8 mouse cellular contexts compared by ENCODE assay signal in the genomic region with DNA sequence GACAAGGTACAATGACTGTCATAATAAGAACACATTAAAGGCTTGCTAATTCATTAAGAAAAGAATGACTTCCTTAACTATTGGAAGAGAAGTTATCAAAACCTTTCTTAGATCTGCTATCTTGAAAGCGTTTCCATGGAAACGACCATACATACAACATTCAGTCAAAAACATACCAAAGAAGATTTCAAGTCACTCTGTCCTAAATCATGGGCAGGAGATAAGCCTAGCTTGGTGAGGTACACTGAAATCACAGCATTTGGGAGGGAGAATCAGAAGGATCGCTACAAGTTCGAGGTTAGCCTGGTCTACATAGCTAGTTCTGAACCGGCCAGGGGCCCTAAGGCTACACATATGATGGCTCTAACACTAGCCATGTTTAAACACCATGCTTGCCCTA. TPM values are rescaled to one million over a fixed set of nuclear protein-coding genes. Genes with fewer than 3 reads are reported as not detected.
DNase-seq lines count a peak whose midpoint lies in the region; ATAC-seq and TF ChIP-seq lines count a peak whose summit lies in the region.

No protein-coding gene starts in this region.

- H3K36me3 ChIP-seq in heart, embryonic 10.5 days, result peaks cover 17% of the 10 kb centered on the region
- H3K36me3 ChIP-seq in E14TG2a.4 (ENCODE audit: insufficient read depth, low read length), result peaks cover 4% of the 10 kb centered on the region; the same call in 1 of the 2 replicates
- H3K36me3 ChIP-seq in forebrain, postnatal 0 days (ENCODE audit: insufficient read depth), result no peaks in the 10 kb centered on the region
- H3K36me3 ChIP-seq in midbrain, embryonic 10.5 days, result peaks cover 22% of the 10 kb centered on the region

- H3K4me1 ChIP-seq in heart, embryonic 10.5 days, result peaks cover 8% of the 10 kb centered on the region; the same call in 1 of the 2 replicates
- peaks cover 33% of the 10 kb centered on the region for H3K4me1 ChIP-seq in E14TG2a.4 (replicated peaks; ENCODE audit: low read depth, low read length)
- H3K4me1 ChIP-seq in forebrain, postnatal 0 days (ENCODE audit: insufficient read depth), result 0 out of 2 replicates have a peak, but pooled peaks cover 4% of the 10 kb centered on the region
- H3K4me1 ChIP-seq in midbrain, embryonic 10.5 days, result peaks cover 13% of the 10 kb centered on the region

- 64% methylated on average over 5 of the region's 5 CpGs for WGBS in heart, embryonic 10.5 days
- 67% methylated on average over 5 of the region's 5 CpGs for WGBS in forebrain, postnatal 0 days
- WGBS in midbrain, embryonic 10.5 days, result 72% methylated on average over 5 of the region's 5 CpGs

- H3K4me3 ChIP-seq in heart, embryonic 10.5 days, result peak overlapping the region; percentile 79
- H3K4me3 ChIP-seq in E14TG2a.4 (replicated peaks; ENCODE audit: low read length), result peak overlapping the region; percentile 90
- peak overlapping the region; percentile 86 for H3K4me3 ChIP-seq in forebrain, postnatal 0 days (ENCODE audit: low read depth, low read length)
- peak overlapping the region; percentile 69 for H3K4me3 ChIP-seq in midbrain, embryonic 10.5 days

- no peaks in the 10 kb centered on the region for H3K27me3 ChIP-seq in heart, embryonic 10.5 days (ENCODE audit: insufficient read depth, poor library complexity, severe bottlenecking)
- H3K27me3 ChIP-seq in E14TG2a.4 (ENCODE audit: insufficient read depth, low read length), result peaks cover 4% of the 10 kb centered on the region; the same call in 1 of the 2 replicates
- H3K27me3 ChIP-seq in forebrain, postnatal 0 days (ENCODE audit: insufficient read depth, low read length), result no peaks in the 10 kb centered on the region
- peaks cover 4% of the 10 kb centered on the region for H3K27me3 ChIP-seq in midbrain, embryonic 10.5 days (ENCODE audit: low read depth, poor library complexity, severe bottlenecking)

- H3K9me3 ChIP-seq in heart, embryonic 10.5 days, result no peaks in the 10 kb centered on the region
- H3K9me3 ChIP-seq in E14TG2a.4 (ENCODE audit: low read length), result peaks cover 20% of the 10 kb centered on the region
- H3K9me3 ChIP-seq in forebrain, postnatal 0 days (ENCODE audit: low read length), result no peaks in the 10 kb centered on the region
- H3K9me3 ChIP-seq in midbrain, embryonic 10.5 days (replicated peaks), result peaks cover 18% of the 10 kb centered on the region

- TF ChIP-seq CTCF in E14TG2a.4 (conservative IDR thresholded peaks at IDR 0.05; ENCODE audit: low read length), result no peak
- no peak for TF ChIP-seq CTCF in forebrain, postnatal 0 days (IDR thresholded peaks at IDR 0.05; ENCODE audit: low read depth)

- peak overlapping the region; percentile 71 for H3K4me2 ChIP-seq in forebrain, postnatal 0 days (ENCODE audit: low read depth)

- 0 out of 2 replicates have a peak overlapping the region, but pooled peaks have one; percentile 84 for H3K9ac ChIP-seq in forebrain, postnatal 0 days

- DNase-seq in heart, embryonic 10.5 days (ENCODE audit: low spot score), result no peak
- DNase-seq in heart, adult 9 months (ENCODE audit: low spot score in 2 of 2), result no peak
- DNase-seq in forebrain, postnatal 0 days, result peak; percentile 4
- DNase-seq in midbrain, embryonic 10.5 days (ENCODE audit: low spot score), result no peak
- no peak for DNase-seq in cerebellum, adult 9-10 months
- DNase-seq in adrenal gland, postnatal 10 days, result no peak

- H3K27ac ChIP-seq in heart, embryonic 10.5 days, result peak overlapping the region; percentile 99
- no peak overlapping the region for H3K27ac ChIP-seq in forebrain, postnatal 0 days (ENCODE audit: low read depth, low read length)
- H3K27ac ChIP-seq in midbrain, embryonic 10.5 days (replicated peaks), result peak overlapping the region; percentile 94

- ATAC-seq in forebrain, postnatal 0 days, result no peak
- no peak for ATAC-seq in inflammation-experienced regulatory T-cells, adult 6 months

RNA-seq across cellular contexts. Expression of a gene that starts 0.9 kb away (rescaled TPM):
- 16.0 and 16.6 TPM in 2 replicates for polyA plus RNA-seq in heart, embryonic 10.5 days (2016; fragmentation: Nextera tagmentation; extraction: Ambion mirVana)
- total RNA-seq in forebrain, postnatal 0 days (2014; rRNA removed), result 17.5 and 22.5 TPM in 2 replicates
- 18.7 and 20.9 TPM in 2 replicates for polyA plus RNA-seq in forebrain, postnatal 0 days (2015; fragmentation: Nextera tagmentation; extraction: Ambion mirVana)
- polyA plus RNA-seq in midbrain, embryonic 10.5 days (2016; fragmentation: Nextera tagmentation; extraction: Ambion mirVana), result 16.7 and 19.8 TPM in 2 replicates
- polyA plus RNA-seq in inflammation-experienced regulatory T-cells, adult 6 months (2017; shearing (Covaris generic)), result 10 to 100 TPM in 1 of 3 experiments, 1 to 10 TPM in 2; 8.0 to 10.9 (median 9.5) TPM
- 10 to 100 TPM; 14.6 to 19.2 TPM for total RNA-seq in adrenal gland, postnatal 10 days (2021)

RNA-seq across cellular contexts. Expression of a gene that starts 5.9 kb away (rescaled TPM):
- 7.1 and 7.4 TPM in 2 replicates for polyA plus RNA-seq in heart, embryonic 10.5 days (2016; fragmentation: Nextera tagmentation; extraction: Ambion mirVana)
- 5.3 and 7.0 TPM in 2 replicates for total RNA-seq in forebrain, postnatal 0 days (2014; rRNA removed)
- polyA plus RNA-seq in forebrain, postnatal 0 days (2015; fragmentation: Nextera tagmentation; extraction: Ambion mirVana), result 3.6 and 4.6 TPM in 2 replicates
- polyA plus RNA-seq in midbrain, embryonic 10.5 days (2016; fragmentation: Nextera tagmentation; extraction: Ambion mirVana), result 4.3 and 4.7 TPM in 2 replicates
- 1 to 10 TPM; 1.3 to 3.1 (median 2.6) TPM for polyA plus RNA-seq in inflammation-experienced regulatory T-cells, adult 6 months (2017; shearing (Covaris generic))
- total RNA-seq in adrenal gland, postnatal 10 days (2021), result 10 to 100 TPM in 1 of 2 experiments, 1 to 10 TPM in 1; 9.9 to 12.0 TPM

RNA-seq across cellular contexts. Expression of a gene that starts 47.3 kb away (rescaled TPM):
- 38.9 and 50.2 TPM in 2 replicates for polyA plus RNA-seq in heart, embryonic 10.5 days (2016; fragmentation: Nextera tagmentation; extraction: Ambion mirVana)
- total RNA-seq in forebrain, postnatal 0 days (2014; rRNA removed), result 10.6 and 11.2 TPM in 2 replicates
- polyA plus RNA-seq in forebrain, postnatal 0 days (2015; fragmentation: Nextera tagmentation; extraction: Ambion mirVana), result 9.0 and 11.3 TPM in 2 replicates
- 41.8 and 45.9 TPM in 2 replicates for polyA plus RNA-seq in midbrain, embryonic 10.5 days (2016; fragmentation: Nextera tagmentation; extraction: Ambion mirVana)
- 10 to 100 TPM; 10.4 to 20.5 (median 20.3) TPM for polyA plus RNA-seq in inflammation-experienced regulatory T-cells, adult 6 months (2017; shearing (Covaris generic))
- 10 to 100 TPM; 23.5 to 36.5 TPM for total RNA-seq in adrenal gland, postnatal 10 days (2021)

RNA-seq across cellular contexts. Expression of a gene that starts 47.6 kb away (rescaled TPM):
- polyA plus RNA-seq in heart, embryonic 10.5 days (2016; fragmentation: Nextera tagmentation; extraction: Ambion mirVana), result 62.2 and 79.7 TPM in 2 replicates
- 140 and 162 TPM in 2 replicates for total RNA-seq in forebrain, postnatal 0 days (2014; rRNA removed)
- 82.6 and 90.4 TPM in 2 replicates for polyA plus RNA-seq in forebrain, postnatal 0 days (2015; fragmentation: Nextera tagmentation; extraction: Ambion mirVana)
- polyA plus RNA-seq in midbrain, embryonic 10.5 days (2016; fragmentation: Nextera tagmentation; extraction: Ambion mirVana), result 79.0 and 79.2 TPM in 2 replicates
- 10 to 100 TPM; 28.4 to 51.7 (median 49.6) TPM for polyA plus RNA-seq in inflammation-experienced regulatory T-cells, adult 6 months (2017; shearing (Covaris generic))
- total RNA-seq in adrenal gland, postnatal 10 days (2021), result 10 to 100 TPM; 75.3 to 92.1 TPM
